Comparison of ENCODE assay signal across 11 mouse cellular contexts in genomic region chr8:26438877-26439276, GRCm38 (mm10).
DNase-seq lines count a peak whose midpoint lies in the region; ATAC-seq and TF ChIP-seq lines count a peak whose summit lies in the region.
"Had no signal": no experiment of that assay in that cellular context is flagged by ENCODE, and none has a peak within 500 bp of the region (broad histone marks: within the 10 kb centered on the region; RNA-seq: fewer than 3 reads in every experiment).

No protein-coding gene starts in this region.

- no peaks in the 10 kb centered on the region for H3K9me3 ChIP-seq in midbrain, embryonic 13.5 days
- no peaks in the 10 kb centered on the region for H3K9me3 ChIP-seq in midbrain, embryonic 16.5 days (replicated peaks; ENCODE audit: control insufficient read depth, low read length, poor library complexity, severe bottlenecking)
- no peaks in the 10 kb centered on the region for H3K9me3 ChIP-seq in limb, embryonic 10.5 days (replicated peaks)
- no peaks in the 10 kb centered on the region for H3K9me3 ChIP-seq in stomach, postnatal 0 days (ENCODE audit: control insufficient read depth, low read length)
- H3K9me3 ChIP-seq: liver, embryonic 13.5 days had no signal

- H3K4me2 ChIP-seq in midbrain, embryonic 13.5 days (replicated peaks): no peak overlapping the region; the same call in 1 of the 2 replicates
- H3K4me2 ChIP-seq in midbrain, embryonic 16.5 days (ENCODE audit: low read length): no peak overlapping the region; the same call in 1 of the 2 replicates
- H3K4me2 ChIP-seq in stomach, postnatal 0 days (replicated peaks; ENCODE audit: low read depth): peak overlapping the region; percentile 38
- H3K4me2 ChIP-seq: liver, embryonic 13.5 days had no signal

- H3K27ac ChIP-seq in midbrain, embryonic 13.5 days: peak overlapping the region; percentile 45; the same call in 1 of the 2 replicates
- no peak overlapping the region for H3K27ac ChIP-seq in midbrain, embryonic 16.5 days (ENCODE audit: low read length)
- peak overlapping the region; percentile 4; the same call in 1 of the 2 replicates for H3K27ac ChIP-seq in limb, embryonic 10.5 days
- no peak overlapping the region for H3K27ac ChIP-seq in stomach, postnatal 0 days (replicated peaks)
- H3K27ac ChIP-seq: liver, embryonic 13.5 days had no signal

- WGBS in midbrain, embryonic 13.5 days: 49% methylated on average over 16 of the region's 16 CpGs
- 54% methylated on average over 16 of the region's 16 CpGs for WGBS in midbrain, embryonic 16.5 days
- 61% methylated on average over 16 of the region's 16 CpGs for WGBS in limb, embryonic 10.5 days
- WGBS in stomach, postnatal 0 days: 13% methylated on average over 16 of the region's 16 CpGs

- no peaks in the 10 kb centered on the region for H3K36me3 ChIP-seq in midbrain, embryonic 13.5 days
- H3K36me3 ChIP-seq in midbrain, embryonic 16.5 days (ENCODE audit: control insufficient read depth, insufficient read depth, low read length): no peaks in the 10 kb centered on the region
- no peaks in the 10 kb centered on the region for H3K36me3 ChIP-seq in limb, embryonic 10.5 days
- H3K36me3 ChIP-seq in stomach, postnatal 0 days (ENCODE audit: control insufficient read depth, insufficient read depth, low read length): no peaks in the 10 kb centered on the region
- H3K36me3 ChIP-seq: liver, embryonic 13.5 days had no signal

- H3K27me3 ChIP-seq in midbrain, embryonic 13.5 days: no peaks in the 10 kb centered on the region
- no peaks in the 10 kb centered on the region for H3K27me3 ChIP-seq in midbrain, embryonic 16.5 days (ENCODE audit: control insufficient read depth, insufficient read depth, low read depth, low read length)
- 0 out of 2 replicates have a peak, but pooled peaks cover 6% of the 10 kb centered on the region for H3K27me3 ChIP-seq in limb, embryonic 10.5 days (ENCODE audit: low read depth, poor library complexity, severe bottlenecking)
- no peaks in the 10 kb centered on the region for H3K27me3 ChIP-seq in stomach, postnatal 0 days (ENCODE audit: control insufficient read depth, insufficient read depth, low read length)
- H3K27me3 ChIP-seq: liver, embryonic 13.5 days had no signal

- TF ChIP-seq EP300 in stomach, postnatal 0 days (optimal IDR thresholded peaks at IDR 0.05): no peak

- peak; percentile 73 for ATAC-seq in midbrain, embryonic 13.5 days
- no peak for ATAC-seq in midbrain, embryonic 16.5 days
- no peak for ATAC-seq in stomach, postnatal 0 days (ENCODE audit: low FRiP score, low TSS enrichment)
- ATAC-seq in megakaryocyte, adult 5-6 weeks (ENCODE audit: poor library complexity, severe bottlenecking): no peak
- no peak for ATAC-seq in CD4-positive, CD25-positive, alpha-beta regulatory T cell, adult 4 months

- no peak overlapping the region for H3K9ac ChIP-seq in midbrain, embryonic 13.5 days (replicated peaks)
- H3K9ac ChIP-seq in midbrain, embryonic 16.5 days (ENCODE audit: low read depth, low read length): no peak overlapping the region
- H3K9ac ChIP-seq in stomach, postnatal 0 days (ENCODE audit: low read length): no peak overlapping the region
- H3K9ac ChIP-seq: liver, embryonic 13.5 days had no signal

- TF ChIP-seq CTCF in stomach, postnatal 0 days (IDR thresholded peaks at IDR 0.05; ENCODE audit: low read depth): no peak

- DNase-seq in embryo, embryonic 11 days: peak; percentile 53
- DNase-seq in embryo, embryonic 10 days (ENCODE audit: low spot score): no peak
- peak; percentile 46 for DNase-seq in limb, embryonic 10.5 days (ENCODE audit: low spot score)
- DNase-seq in stomach, postnatal 0 days (ENCODE audit: low spot score): peak; percentile 15
- DNase-seq: B cell, adult 2 months; cerebellum, postnatal 10 days; liver, embryonic 13.5 days had no signal

- H3K4me1 ChIP-seq in midbrain, embryonic 13.5 days (replicated peaks): no peaks in the 10 kb centered on the region; the same call in 1 of the 2 replicates
- H3K4me1 ChIP-seq in midbrain, embryonic 16.5 days (ENCODE audit: control insufficient read depth, insufficient read depth, low read length): peaks cover 7% of the 10 kb centered on the region
- H3K4me1 ChIP-seq in limb, embryonic 10.5 days: peaks cover 32% of the 10 kb centered on the region
- H3K4me1 ChIP-seq in stomach, postnatal 0 days (replicated peaks; ENCODE audit: control insufficient read depth, insufficient read depth): no peaks in the 10 kb centered on the region
- H3K4me1 ChIP-seq: liver, embryonic 13.5 days had no signal

- no peak overlapping the region for H3K4me3 ChIP-seq in midbrain, embryonic 13.5 days (replicated peaks)
- H3K4me3 ChIP-seq in midbrain, embryonic 16.5 days (ENCODE audit: low read depth, low read length): no peak overlapping the region
- no peak overlapping the region for H3K4me3 ChIP-seq in limb, embryonic 10.5 days
- peak overlapping the region; percentile 8; the same call in 1 of the 2 replicates for H3K4me3 ChIP-seq in stomach, postnatal 0 days (ENCODE audit: low read depth, low read length)
- H3K4me3 ChIP-seq: liver, embryonic 13.5 days had no signal

Comparison
In these comparisons a context has a peak if more than half of its experiments do, and no peak if none do; other contexts are left out.
1. H3K27ac ChIP-seq: peak in midbrain, embryonic 13.5 days (single experiment) and limb, embryonic 10.5 days (single experiment); none in midbrain, embryonic 16.5 days (single experiment) and stomach, postnatal 0 days (single experiment).